Mouse (Mus musculus) layer of hippocampus, postnatal 25 days (tissue): ENCODE data around the gene Cts3. TPM values are rescaled to one million over a fixed set of nuclear protein-coding genes. Genes with fewer than 3 reads are reported as not detected.
"Not testable (repeated sequence)": the region's sequence is repeated elsewhere in the genome, so short reads cannot be mapped to it uniquely, and the experiment has no call there.

Experiments used
- DNase-seq, 2 experiments: peaks; one replicate each; pipeline ENCODE4 v3.0.0; 2022; ENCODE audit warnings: mixed read lengths in 2 of 2, low spot score in 1 of 2; ENCODE audit errors: extremely low spot score in 1 of 2
- total RNA-seq, 2 experiments: library from RNA; stranded (reverse); gene quantifications; 2 replicates each; pipeline ENCODE4 v1.2.3; 2021

The Cts3 gene
- total RNA-seq = not detected

GRCm38 (mm10) chr13:61570027-61570426, at the start of gene Cts3:
Cts3 (minus strand) TSS chr13:61570127.
- DNase-seq = no peak

GRCm38 (mm10) chr13:61568074-61568473, 1.9 kb downstream of the Cts3 start, which contains the start of gene Gm49352:
Gm49352 (minus strand) TSS chr13:61568174.
- DNase-seq = not testable (repeated sequence)

DNA sequence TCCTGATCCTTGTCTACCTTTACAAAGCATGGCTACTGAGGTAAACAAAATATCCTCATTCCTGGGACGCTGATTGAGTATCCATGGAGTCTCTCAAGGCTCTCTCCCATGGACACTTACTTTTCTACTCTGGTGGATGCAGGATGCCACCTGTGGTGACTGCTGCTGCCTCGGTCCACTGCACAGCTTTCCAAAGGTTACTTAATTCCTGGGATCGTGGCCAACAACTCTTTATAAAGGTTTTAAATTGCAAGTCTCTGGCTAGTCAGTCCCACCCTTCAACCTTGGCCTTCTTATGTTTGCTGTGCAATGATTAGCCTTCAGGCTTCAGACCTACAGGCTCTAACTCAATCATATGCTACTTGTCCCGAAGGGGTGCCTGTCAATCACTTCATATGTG, 28.3 kb downstream of the Cts3 start, which contains the start of gene Ctsm:
Gene Ctsm (minus strand): TSS at position 209 of the 400 bp plus-strand sequence.
- no peak for DNase-seq

Other genes with a start within 250 kb of the Cts3 start
- gene Cts7, start 211.9 kb downstream of the Cts3 start, total RNA-seq = not detected
- gene Ctsm, start 28.3 kb downstream of the Cts3 start, total RNA-seq = not detected
- gene Gm49352, start 2.0 kb downstream of the Cts3 start, total RNA-seq = not detected